Mouse (Mus musculus) 3134 (cell line): ENCODE results near the gene Aspscr1.
A peak's percentile ranks its signal among the peaks of the same experiment; 100 is the strongest.

ENCODE experiments used
- DNase-seq: peaks from one replicate; pipeline ENCODE4 v3.0.0-alpha.2; 2011; ENCODE audit warnings: low spot score; ENCODE audit not compliant: insufficient read length; ENCODE audit errors: extremely low read depth

Aspscr1 gene

GRCm38 (mm10) chr11:120731395-120731794 lies 58.6 kb downstream of the Aspscr1 start:
- DNase-seq = no peak

GRCm38 (mm10) chr11:120731858-120732680 lies 59.3 kb downstream of the Aspscr1 start, which contains the start of gene Cbr2:
TSS of gene Cbr2 (minus strand) at chr11:120732114.
- peak; percentile 85 for DNase-seq

GRCm38 (mm10) chr11:120733521-120733920 lies 60.7 kb downstream of the Aspscr1 start:
- DNase-seq = peak; percentile 75

- DNase-seq = no peak
Observed at GRCm38 (mm10) chr11:120736424-120736823, 63.7 kb downstream of the Aspscr1 start.

- no peak for DNase-seq
Observed at GRCm38 (mm10) chr11:120740981-120741380, 68.2 kb downstream of the Aspscr1 start.

- DNase-seq = no peak
Observed at GRCm38 (mm10) chr11:120744121-120744701, 71.4 kb downstream of the Aspscr1 start.

- no peak for DNase-seq
Observed at GRCm38 (mm10) chr11:120747974-120748373, 75.2 kb downstream of the Aspscr1 start.

- no peak for DNase-seq
Observed at GRCm38 (mm10) chr11:120749430-120749829, 76.7 kb downstream of the Aspscr1 start.

- DNase-seq = no peak
Observed at GRCm38 (mm10) chr11:120751606-120752005, 78.8 kb downstream of the Aspscr1 start.
